Mouse (Mus musculus) C2C12 (cell line): ENCODE measurements around the gene Tex33.

ENCODE experiments used
- CEBPB ChIP-seq: IDR thresholded peaks from one replicate; pipeline ENCODE4 v1.6.1; 2011; ENCODE audit warnings: low read depth, mild to moderate bottlenecking, control low read depth, moderate library complexity
- CTCF ChIP-seq: IDR thresholded peaks from one replicate; pipeline ENCODE4 v1.5.1; 2011; ENCODE audit not compliant: control insufficient read depth, insufficient read depth, insufficient read length
- MAX ChIP-seq: IDR thresholded peaks from one replicate; pipeline ENCODE4 v1.6.1; 2011; ENCODE audit warnings: mild to moderate bottlenecking, control low read depth
- MYOD1 ChIP-seq: IDR thresholded peaks from one replicate; pipeline ENCODE4 v1.6.1; 2011; ENCODE audit warnings: low read depth; ENCODE audit not compliant: control insufficient read depth, insufficient read length
- MYOG ChIP-seq: IDR thresholded peaks from one replicate; pipeline ENCODE4 v1.6.1; 2011; ENCODE audit not compliant: control insufficient read depth, insufficient read length; ENCODE audit errors: extremely low read depth

DNA sequence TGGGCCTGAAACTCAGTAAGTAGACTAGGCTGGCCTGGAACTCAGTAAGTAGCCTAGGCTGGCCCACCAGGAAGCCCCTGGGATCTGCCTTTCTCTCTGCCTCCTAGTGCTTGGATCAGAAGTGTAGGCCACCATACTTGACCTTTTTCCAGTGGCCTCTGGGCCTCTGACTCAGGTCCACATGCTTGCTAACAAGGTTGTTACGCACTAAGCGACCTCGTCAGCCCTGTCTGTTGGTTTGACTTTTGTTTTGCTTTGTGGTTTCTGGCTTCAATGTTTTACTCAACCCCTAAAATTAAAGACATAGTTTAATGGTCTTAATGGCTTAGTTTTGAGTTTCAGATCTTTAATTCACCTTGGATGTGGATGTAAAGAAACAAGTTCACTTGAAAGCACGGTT is 65.0 kb downstream of the Tex33 start:
- no peak for TF ChIP-seq CEBPB
- no peak for TF ChIP-seq CTCF
- TF ChIP-seq MYOD1 = no peak
- TF ChIP-seq MAX = no peak
- TF ChIP-seq MYOG = no peak
